Mouse (Mus musculus) adipocyte (in vitro differentiated cells): ENCODE measurements around the gene Plekhg4.

ENCODE experiments used
- DNase-seq: peaks from one replicate; pipeline ENCODE4 v3.0.0-alpha.2; 2016; ENCODE audit warnings: low spot score

Gene Plekhg4

GRCm38 (mm10) chr8:105373032-105373431 is at the start of gene Plekhg4:
TSS of gene Plekhg4 (plus strand) at chr8:105373274.
- DNase-seq = no peak

- no peak for DNase-seq
These were observed 47.4 kb upstream of the Plekhg4 start for GRCm38 (mm10) chr8:105325641-105326093.

- peak; percentile 99 for DNase-seq
These were observed 46.9 kb upstream of the Plekhg4 start, which contains the start of the genes Lrrc29 and Tmem208 for GRCm38 (mm10) chr8:105326141-105326672. TSS of gene Lrrc29 (minus strand) at chr8:105326278. TSS of gene Tmem208 (plus strand) at chr8:105326354.

GRCm38 (mm10) chr8:105326968-105327367 is 46.1 kb upstream of the Plekhg4 start:
- DNase-seq = no peak

GRCm38 (mm10) chr8:105330325-105330724 is 42.7 kb upstream of the Plekhg4 start:
- no peak for DNase-seq

- DNase-seq = no peak
These were observed 41.6 kb upstream of the Plekhg4 start for GRCm38 (mm10) chr8:105331469-105331868.

GRCm38 (mm10) chr8:105331931-105332330 is 41.1 kb upstream of the Plekhg4 start:
- DNase-seq = no peak

- DNase-seq = no peak
These were observed 40.6 kb upstream of the Plekhg4 start for GRCm38 (mm10) chr8:105332523-105332922.

- no peak for DNase-seq
These were observed 36.5 kb upstream of the Plekhg4 start for GRCm38 (mm10) chr8:105336373-105337130.

GRCm38 (mm10) chr8:105338992-105339391 is 34.1 kb upstream of the Plekhg4 start:
- no peak for DNase-seq

GRCm38 (mm10) chr8:105339886-105340635 is 33.0 kb upstream of the Plekhg4 start:
- peak; percentile 65 for DNase-seq

- no peak for DNase-seq
These were observed 31.7 kb upstream of the Plekhg4 start for GRCm38 (mm10) chr8:105341399-105341798.

GRCm38 (mm10) chr8:105342768-105343167 is 30.3 kb upstream of the Plekhg4 start:
- DNase-seq = no peak

GRCm38 (mm10) chr8:105343791-105344574 is 29.1 kb upstream of the Plekhg4 start:
- peak; percentile 41 for DNase-seq

- DNase-seq = peak; percentile 71
These were observed 27.8 kb upstream of the Plekhg4 start for GRCm38 (mm10) chr8:105345061-105345975.

- DNase-seq = peak; percentile 62
These were observed 26.3 kb upstream of the Plekhg4 start for GRCm38 (mm10) chr8:105346611-105347427.

- peak; percentile 99 for DNase-seq
These were observed 25.4 kb upstream of the Plekhg4 start, which contains the start of gene Fhod1 for GRCm38 (mm10) chr8:105347428-105348221. TSS of gene Fhod1 (minus strand) at chr8:105347953.

GRCm38 (mm10) chr8:105348450-105349095 is 24.5 kb upstream of the Plekhg4 start, which contains the start of gene Slc9a5:
TSS of gene Slc9a5 (plus strand) at chr8:105348843.
- DNase-seq = peak; percentile 45
